Mouse (Mus musculus) kidney, adult 18-20 months (tissue): ENCODE measurements around the gene Aqp8.
A peak's percentile ranks its signal among the peaks of the same experiment; 100 is the strongest.

ENCODE experiments used
- DNase-seq: peaks from one replicate; pipeline ENCODE4 v3.0.0; 2021

Gene Aqp8

DNA sequence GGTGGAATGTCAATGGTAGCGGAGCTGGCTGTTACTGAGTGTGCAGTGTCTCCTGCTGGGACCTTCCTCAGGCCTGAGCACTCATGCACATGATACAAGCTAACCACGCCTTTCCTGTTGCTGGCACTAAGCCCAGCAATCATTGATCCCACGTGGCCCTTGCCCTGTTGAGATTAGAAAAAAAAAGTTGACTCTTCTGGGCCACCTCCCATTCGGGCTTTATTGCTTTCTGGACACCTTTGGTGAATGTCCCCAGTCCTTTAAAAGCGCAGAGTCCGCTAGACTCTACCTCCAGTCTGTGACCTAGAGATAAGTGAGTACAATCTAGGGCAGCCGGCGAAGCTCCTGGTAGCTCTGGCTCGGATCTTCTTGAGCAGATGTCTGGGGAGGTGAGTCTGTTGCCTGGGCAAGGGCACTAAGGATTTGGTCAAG, at the start of gene Aqp8:
Aqp8 (plus strand) TSS at position 222 of the 432 bp plus-strand sequence.
- DNase-seq: peak; percentile 79

DNA sequence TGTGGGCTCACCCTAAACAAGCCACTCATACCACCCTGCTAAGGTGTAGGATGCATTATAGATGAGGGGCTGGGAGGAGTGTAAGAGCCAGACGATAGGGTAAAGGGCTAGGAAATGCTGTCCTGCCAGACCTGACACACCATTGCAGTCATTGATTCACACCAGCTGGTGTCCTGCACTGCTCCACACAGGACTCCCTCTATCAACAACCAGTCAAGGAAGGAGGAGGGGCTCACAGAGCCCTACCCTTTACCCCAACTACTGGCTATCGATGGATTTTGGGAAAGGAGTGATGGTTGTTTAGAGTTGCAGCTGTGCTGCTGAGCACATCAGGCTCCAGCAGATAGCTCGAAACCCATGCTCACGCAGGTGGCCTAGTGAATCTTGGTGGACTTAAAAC, 45.3 kb upstream of the Aqp8 start:
- no peak for DNase-seq

DNA sequence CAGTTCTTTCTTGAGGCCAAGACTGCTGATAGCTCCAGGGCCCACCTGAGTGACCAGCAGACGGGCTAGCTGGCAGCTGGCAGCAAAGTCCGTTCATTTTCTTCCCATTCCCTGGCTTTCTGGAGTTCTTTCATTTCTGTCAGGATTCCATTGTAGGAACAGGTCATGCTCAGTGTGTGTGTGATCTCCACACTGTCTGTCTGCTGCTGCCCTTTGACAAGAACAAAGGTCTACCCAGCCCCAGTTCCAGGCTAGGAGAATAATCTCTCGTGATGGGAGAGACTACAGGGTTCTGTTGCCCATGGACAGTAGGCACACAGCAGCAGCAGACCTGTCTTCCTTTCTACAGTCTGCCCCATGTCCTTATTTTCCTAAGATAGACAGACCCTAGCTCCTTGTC, 44.4 kb upstream of the Aqp8 start:
- DNase-seq: peak; percentile 37

DNA sequence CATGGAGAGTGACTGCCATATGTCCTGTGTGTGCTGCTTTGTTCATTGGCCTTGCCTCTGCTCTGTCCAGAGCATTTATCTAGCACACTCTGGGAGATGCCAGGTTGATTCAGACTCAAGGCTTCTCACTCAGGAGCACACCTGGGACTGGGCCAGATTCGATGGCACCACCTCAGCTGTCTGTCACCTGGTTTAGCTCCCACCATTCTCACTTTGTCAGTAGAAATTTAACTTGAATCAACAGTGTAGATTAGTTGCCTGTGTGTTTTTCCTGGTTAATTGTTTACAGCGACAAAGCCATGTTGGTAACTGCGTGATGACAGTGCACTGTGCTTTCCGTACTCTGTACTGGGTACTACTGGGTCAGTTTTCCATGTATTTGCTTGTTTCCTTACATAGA, 42.1 kb upstream of the Aqp8 start:
- DNase-seq: peak; percentile 66

- DNase-seq: no peak
Observed at GRCm38 (mm10) chr7:123421958-123422357, 40.1 kb upstream of the Aqp8 start.

GRCm38 (mm10) chr7:123424281-123424680, 37.8 kb upstream of the Aqp8 start:
- no peak for DNase-seq

DNA sequence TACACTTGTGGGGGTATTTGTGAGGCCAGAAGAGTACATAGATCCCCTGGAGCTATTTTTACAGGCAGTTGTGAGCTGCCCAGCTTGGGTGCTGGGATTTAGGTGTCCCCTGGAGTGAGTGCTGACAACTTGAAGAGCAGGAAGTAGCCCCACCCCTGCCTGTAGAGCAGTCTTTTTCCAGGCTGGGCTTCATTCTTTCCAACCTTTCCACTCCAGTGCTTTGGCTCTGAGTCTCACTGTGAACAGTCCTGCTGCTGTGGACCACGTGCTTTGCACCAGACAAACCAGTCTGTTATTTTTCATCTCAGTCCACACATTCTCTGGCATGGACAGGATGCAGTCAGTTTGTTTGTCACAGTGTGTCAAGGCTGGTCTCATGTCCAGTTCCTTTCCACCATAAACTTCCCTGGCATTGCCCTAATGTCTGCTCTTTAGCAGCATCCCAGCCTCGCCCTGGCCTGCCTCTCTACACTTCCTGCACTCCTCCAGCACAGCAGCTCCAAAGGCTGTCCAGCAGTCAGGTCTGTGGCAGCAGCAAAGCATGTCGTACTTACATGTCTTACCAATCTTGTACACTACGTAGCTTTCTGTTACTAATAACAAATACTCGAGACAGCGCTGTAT, 36.8 kb upstream of the Aqp8 start:
- DNase-seq: peak; percentile 54

DNA sequence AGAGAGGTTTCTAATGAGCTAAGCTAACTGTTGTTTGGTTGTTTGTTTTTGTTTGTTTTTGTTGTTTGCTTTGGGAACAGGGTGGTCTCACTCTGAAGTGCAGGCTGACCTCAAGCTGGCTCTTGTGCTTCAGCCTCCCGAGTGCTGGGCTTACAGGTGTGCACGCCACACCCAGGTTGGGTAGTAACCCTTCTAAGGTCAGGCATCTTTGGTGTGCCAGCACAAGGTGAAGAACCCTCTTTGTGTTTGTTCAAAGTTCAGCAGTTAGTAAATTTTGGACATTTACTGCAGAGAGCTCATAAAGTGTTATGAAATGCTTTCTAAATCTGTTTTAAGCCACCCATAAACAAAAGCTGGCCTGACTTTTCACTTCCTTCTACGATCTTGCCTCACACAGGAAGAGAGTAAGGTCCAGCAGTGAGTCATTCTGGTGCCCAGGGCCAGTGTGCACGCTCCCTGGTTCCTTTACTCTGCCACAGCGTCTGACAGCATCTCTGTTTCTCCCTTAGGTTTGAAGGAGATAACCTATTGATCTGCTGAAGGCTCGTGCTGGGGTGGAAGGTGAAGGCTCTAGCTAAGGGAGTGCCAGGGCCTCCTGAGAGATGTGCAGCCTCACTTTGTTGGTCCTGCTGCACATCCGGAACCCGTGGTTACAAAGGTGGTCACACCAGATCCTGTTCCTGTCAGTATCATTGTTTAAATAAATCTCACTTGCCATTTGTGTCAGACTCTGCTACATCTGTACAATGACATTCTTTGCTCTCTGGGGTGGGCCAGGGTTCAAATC, 32.3 kb upstream of the Aqp8 start:
- DNase-seq: no peak

DNA sequence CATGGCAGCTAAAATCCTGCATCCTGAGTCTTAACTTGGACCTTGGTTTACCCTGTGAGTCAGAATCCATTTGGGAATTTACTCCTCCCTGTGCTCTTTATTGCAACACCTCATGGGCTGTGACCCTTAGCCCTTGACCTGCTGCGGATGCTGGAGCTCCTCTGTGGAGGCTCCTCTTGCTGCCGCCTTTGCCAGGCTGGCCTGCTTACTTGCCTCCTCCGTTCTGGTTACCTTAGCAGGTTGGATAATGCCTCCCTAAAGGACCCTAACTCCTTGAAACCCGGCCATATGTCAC, 31.7 kb upstream of the Aqp8 start:
- no peak for DNase-seq

DNA sequence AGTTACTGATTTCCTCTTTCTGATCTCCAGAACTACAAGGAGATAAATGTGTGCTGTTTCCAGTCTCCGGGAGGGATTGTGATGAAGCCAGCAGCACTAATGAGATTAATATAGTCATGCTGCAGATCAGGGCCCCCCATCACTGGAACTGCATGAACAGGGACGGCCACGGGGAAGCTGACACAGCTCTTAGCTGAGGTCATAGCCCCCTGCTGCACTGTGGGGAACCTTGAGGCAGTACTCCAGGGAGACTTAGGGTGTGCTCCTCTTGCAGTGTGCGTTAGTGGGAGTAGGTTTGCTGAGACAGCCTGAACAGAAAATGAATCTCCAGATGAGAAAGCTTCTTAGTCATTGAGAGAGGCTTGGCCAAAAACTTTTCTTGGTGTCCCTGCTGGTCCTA, 30.9 kb upstream of the Aqp8 start:
- no peak for DNase-seq

DNA sequence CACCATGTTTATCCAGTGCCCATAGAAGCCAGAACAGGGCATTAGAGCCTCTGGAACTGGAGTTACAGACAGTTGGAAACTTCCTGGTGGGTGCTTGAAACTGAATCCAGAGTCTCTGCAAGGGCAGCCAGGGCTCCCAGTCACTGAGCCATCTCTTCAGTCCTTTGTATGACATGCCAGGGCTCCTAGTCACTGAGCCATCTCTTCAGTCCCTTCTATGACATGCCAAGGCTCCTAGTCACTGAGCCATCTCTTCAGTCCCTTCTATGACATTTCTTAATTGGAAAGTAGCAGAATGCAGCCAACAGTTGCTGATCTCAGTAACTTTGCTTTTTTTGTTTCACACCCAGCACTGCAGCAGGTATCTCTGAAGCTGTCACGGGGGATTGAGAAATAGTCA, 20.0 kb upstream of the Aqp8 start:
- no peak for DNase-seq

- no peak for DNase-seq
Observed at GRCm38 (mm10) chr7:123448794-123449193, 13.3 kb upstream of the Aqp8 start.

- no peak for DNase-seq
Observed at GRCm38 (mm10) chr7:123449676-123450075, 12.4 kb upstream of the Aqp8 start.

DNA sequence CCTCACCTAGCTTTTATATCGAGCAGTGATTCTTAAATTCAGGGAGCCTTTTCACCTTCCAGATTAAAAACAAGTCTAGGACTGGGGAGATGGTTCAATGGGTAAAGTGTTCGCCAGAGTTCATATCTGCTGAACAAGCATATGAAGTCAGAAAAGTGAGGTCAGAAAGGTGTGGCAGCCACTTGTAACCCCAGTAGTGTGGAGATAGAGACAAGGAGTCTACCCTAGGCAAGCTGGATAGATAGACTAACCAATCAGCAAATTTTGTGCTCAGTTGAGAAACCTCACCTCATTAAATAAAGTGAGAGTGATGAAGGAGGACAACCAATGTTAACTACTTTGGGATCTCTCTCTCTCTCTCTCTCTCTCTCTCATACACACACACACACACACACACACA, 11.6 kb upstream of the Aqp8 start:
- no peak for DNase-seq

DNA sequence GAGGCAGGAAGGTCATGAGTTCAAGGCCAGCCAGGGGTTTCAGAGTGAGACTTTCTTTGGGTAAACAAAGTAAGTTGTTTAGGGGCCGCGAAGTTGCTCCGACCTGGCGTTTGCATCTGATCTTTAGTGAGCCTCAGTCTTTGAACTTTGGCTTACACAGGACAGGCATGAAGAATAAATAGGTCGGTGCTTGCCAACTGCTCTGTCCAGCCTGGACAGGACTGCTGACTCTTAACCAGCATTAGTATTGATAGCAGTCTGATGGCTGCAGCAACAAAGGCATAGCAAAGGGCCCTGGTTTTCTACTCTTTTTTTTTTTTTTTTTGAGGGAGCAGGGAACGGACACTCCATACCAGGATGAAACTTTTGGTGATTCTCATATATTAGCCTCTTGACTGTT, 9.5 kb upstream of the Aqp8 start:
- DNase-seq: peak; percentile 17

GRCm38 (mm10) chr7:123453066-123453465, 9.0 kb upstream of the Aqp8 start:
- no peak for DNase-seq

DNA sequence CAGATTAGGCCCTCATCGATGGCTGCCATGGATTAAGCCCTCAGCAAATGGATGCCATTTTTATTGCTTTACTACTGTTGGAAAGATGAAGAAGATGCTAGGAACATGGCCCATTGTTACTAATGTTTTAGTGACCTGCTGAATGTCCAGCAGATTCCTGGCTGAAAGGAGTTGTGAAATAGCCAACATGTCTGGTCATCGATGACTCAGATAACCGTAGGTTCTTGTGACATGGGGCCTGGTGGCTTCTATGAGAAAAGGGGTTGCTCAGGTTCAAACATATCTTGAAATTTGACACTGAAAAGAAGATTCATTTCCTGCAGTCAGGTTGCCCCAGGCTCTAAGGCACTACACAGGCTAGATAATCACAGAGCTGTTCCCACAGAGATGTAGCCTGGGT, 7.0 kb upstream of the Aqp8 start:
- no peak for DNase-seq

- no peak for DNase-seq
Observed at GRCm38 (mm10) chr7:123458309-123458708, 3.8 kb upstream of the Aqp8 start.

DNA sequence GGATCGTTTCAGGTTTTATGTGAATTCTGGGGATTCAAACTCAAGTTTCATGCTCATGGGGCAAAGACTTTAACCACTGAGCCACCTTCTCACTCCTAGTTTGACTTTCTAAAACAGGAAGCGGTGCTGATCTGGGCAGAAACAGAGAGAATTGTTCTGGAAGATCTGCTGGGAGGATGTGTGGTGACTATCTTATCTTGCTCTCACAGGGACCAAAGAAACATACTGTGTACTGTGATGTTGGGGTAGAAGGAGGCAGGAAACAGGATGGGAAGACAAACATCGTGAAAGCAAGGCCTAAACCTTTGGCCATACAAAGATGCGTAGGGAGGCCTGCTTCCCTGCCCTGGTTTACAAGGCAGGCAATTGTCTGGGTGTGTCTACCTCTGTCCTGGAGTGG, 2.8 kb upstream of the Aqp8 start:
- no peak for DNase-seq

DNA sequence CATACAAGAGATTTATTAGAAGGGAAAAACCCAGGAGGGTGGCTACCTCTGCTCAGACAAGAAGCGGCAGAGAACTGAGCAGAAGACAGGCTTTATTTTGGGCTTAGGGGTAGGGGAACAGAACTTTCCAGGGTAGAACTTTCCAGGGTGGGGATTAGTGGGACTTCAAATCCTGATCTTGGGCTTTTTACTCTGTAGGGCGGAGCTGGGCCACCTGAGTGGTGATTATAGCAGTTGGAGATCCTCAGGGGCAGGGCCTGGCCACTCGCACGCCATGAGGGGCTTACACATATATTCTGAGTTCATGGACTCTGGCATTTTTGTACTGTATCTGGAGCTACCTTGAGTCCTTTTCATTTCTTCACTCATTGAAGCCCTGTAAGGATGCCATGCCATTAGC, 775 bp upstream of the Aqp8 start:
- no peak for DNase-seq

- DNase-seq: no peak
Observed at GRCm38 (mm10) chr7:123463569-123463968, 1.5 kb downstream of the Aqp8 start.

- peak; percentile 76 for DNase-seq
Observed at GRCm38 (mm10) chr7:123465692-123466387, 3.7 kb downstream of the Aqp8 start.

GRCm38 (mm10) chr7:123467961-123468360, 5.9 kb downstream of the Aqp8 start:
- no peak for DNase-seq

DNA sequence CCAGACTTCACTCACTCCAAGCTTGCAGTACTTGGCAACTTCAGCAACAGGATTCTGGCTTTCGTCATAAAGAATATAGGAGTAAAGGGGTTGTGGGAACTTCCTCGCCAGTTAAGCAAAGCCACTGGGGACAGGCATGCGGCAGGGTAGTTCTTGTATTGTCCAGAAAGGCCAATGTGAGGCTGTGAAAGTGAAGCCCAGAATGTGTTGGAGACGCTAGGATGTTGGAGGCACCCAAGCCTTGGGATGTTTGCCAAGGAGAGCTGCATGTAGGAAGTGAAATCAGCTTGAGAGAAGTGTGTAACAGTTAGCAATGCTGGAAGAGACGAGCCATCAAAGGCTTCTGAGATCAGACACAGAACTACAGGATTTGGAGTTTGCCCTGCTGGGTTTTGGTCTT, 25.6 kb downstream of the Aqp8 start:
- DNase-seq: no peak
